Mouse (Mus musculus) megakaryocyte, embryonic 14.5 days (primary cell): Measurements from ENCODE around the gene Cnbd2.

Experiments
- FLI1 ChIP-seq: IDR thresholded peaks from 2 replicates; pipeline ENCODE4 v1.6.1; 2012; ENCODE audit warnings: low read length, inconsistent platforms, mixed read lengths
- GATA1 ChIP-seq: IDR thresholded peaks from 3 replicates; pipeline ENCODE4 v1.6.1; 2012; ENCODE audit warnings: mixed read lengths, low read length, inconsistent platforms, borderline replicate concordance

DNA sequence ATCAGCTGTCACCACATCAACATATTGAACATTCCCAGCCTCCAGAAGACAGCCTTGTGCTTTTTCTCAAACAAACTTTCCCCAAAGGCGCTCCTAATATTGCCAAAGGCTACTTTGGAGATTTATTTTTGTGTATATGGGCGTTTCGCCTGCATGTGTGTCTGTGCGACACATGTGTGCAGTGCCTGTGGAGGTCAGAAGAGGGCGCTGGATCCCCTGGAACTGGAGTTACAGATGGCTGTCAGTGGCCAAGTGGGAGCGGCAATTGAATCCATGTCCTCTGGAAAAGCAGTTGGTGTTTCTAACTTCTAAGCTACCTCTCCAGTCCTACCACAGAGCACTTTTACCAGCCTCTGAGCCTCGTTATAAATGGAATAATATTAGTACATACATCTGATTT lies 39.1 kb downstream of the Cnbd2 start:
- TF ChIP-seq GATA1 (no peak), FLI1 (no peak)
